Comparison of ENCODE assay signal across 8 mouse cellular contexts in genomic region chr16:31932840-31933697, GRCm38 (mm10). TPM values are rescaled to one million over a fixed set of nuclear protein-coding genes. Genes with fewer than 3 reads are reported as not detected.
DNase-seq lines count a peak whose midpoint lies in the region; ATAC-seq and TF ChIP-seq lines count a peak whose summit lies in the region.

No protein-coding gene starts in this region.

- intact Hi-C loops in heart, postnatal 14 days (cut with DNase I) = no loop called here

- H3K27me3 ChIP-seq in forebrain, embryonic 14.5 days (replicated peaks; ENCODE audit: control insufficient read depth, insufficient read depth, low read length) = peaks cover 5% of the 10 kb centered on the region
- peaks cover 29% of the 10 kb centered on the region for H3K27me3 ChIP-seq in liver, postnatal 0 days (ENCODE audit: insufficient read depth, low read length)
- peaks cover 21% of the 10 kb centered on the region for H3K27me3 ChIP-seq in neural tube, embryonic 13.5 days

- no peak for TF ChIP-seq EP300 in liver, postnatal 0 days (IDR thresholded peaks at IDR 0.05; ENCODE audit: low read depth)

- DNase-seq in ES-CJ7 (ENCODE audit: low read depth, low spot score) = peak; percentile 90
- peak; percentile 64 for DNase-seq in c-Kit-positive CD71-positive TER-119-positive erythroid progenitor cells, embryonic 14.5 days (ENCODE audit: low spot score)
- DNase-seq in forebrain, embryonic 14.5 days (ENCODE audit: low spot score) = peak; percentile 98
- DNase-seq in heart, postnatal 14 days = peak; percentile 89 to 93
- peak; percentile 93 for DNase-seq in layer of hippocampus, adult 11-12 months (ENCODE audit: low spot score)
- peak; percentile 81 for DNase-seq in liver, postnatal 0 days
- DNase-seq in telencephalon, adult 2 months (ENCODE audit: low read depth, low spot score) = peak; percentile 96

- peak overlapping the region; percentile 70 for H3K9ac ChIP-seq in forebrain, embryonic 14.5 days (ENCODE audit: low read length)
- H3K9ac ChIP-seq in liver, postnatal 0 days (replicated peaks) = peak overlapping the region; percentile 30
- peak overlapping the region; percentile 78 for H3K9ac ChIP-seq in neural tube, embryonic 13.5 days

- H3K36me3 ChIP-seq in forebrain, embryonic 14.5 days (ENCODE audit: control insufficient read depth, insufficient read depth, low read length) = no peaks in the 10 kb centered on the region
- H3K36me3 ChIP-seq in liver, postnatal 0 days (replicated peaks; ENCODE audit: insufficient read depth, low read length) = no peaks in the 10 kb centered on the region
- H3K36me3 ChIP-seq in neural tube, embryonic 13.5 days = no peaks in the 10 kb centered on the region

- H3K4me3 ChIP-seq in forebrain, embryonic 14.5 days (ENCODE audit: low read depth, low read length) = peak overlapping the region; percentile 38
- H3K4me3 ChIP-seq in liver, postnatal 0 days (ENCODE audit: low read depth, low read length) = peak overlapping the region; percentile 40
- peak overlapping the region; percentile 47 for H3K4me3 ChIP-seq in neural tube, embryonic 13.5 days

- under 1% methylated on average over 50 of the region's 50 CpGs for WGBS in forebrain, embryonic 14.5 days
- WGBS in liver, postnatal 0 days (ENCODE audit: insufficient replicate concordance) = 1% methylated on average over 50 of the region's 50 CpGs
- WGBS in neural tube, embryonic 13.5 days = 1% methylated on average over 50 of the region's 50 CpGs

- peaks cover 9% of the 10 kb centered on the region for H3K4me1 ChIP-seq in forebrain, embryonic 14.5 days (ENCODE audit: control insufficient read depth, insufficient read depth, low read length)
- H3K4me1 ChIP-seq in liver, postnatal 0 days (ENCODE audit: insufficient read depth) = peaks cover 16% of the 10 kb centered on the region
- peaks cover 41% of the 10 kb centered on the region for H3K4me1 ChIP-seq in neural tube, embryonic 13.5 days (replicated peaks)

- H3K4me2 ChIP-seq in forebrain, embryonic 14.5 days (ENCODE audit: low read length) = peak overlapping the region; percentile 83
- peak overlapping the region; percentile 66 for H3K4me2 ChIP-seq in liver, postnatal 0 days (ENCODE audit: low read depth, low read length)
- peak overlapping the region; percentile 74 for H3K4me2 ChIP-seq in neural tube, embryonic 13.5 days

- TF ChIP-seq CTCF in liver, postnatal 0 days (IDR thresholded peaks at IDR 0.05; ENCODE audit: low read depth) = peak; percentile 91

- H3K9me3 ChIP-seq in forebrain, embryonic 14.5 days (replicated peaks; ENCODE audit: control insufficient read depth, low read length) = no peaks in the 10 kb centered on the region
- H3K9me3 ChIP-seq in liver, postnatal 0 days (ENCODE audit: low read length) = no peaks in the 10 kb centered on the region
- H3K9me3 ChIP-seq in neural tube, embryonic 13.5 days = no peaks in the 10 kb centered on the region

- peak; percentile 98 for ATAC-seq in forebrain, embryonic 14.5 days
- ATAC-seq in liver, postnatal 0 days = peak; percentile 79
- ATAC-seq in neural tube, embryonic 13.5 days (ENCODE audit: low read depth) = peak; percentile 95

- H3K27ac ChIP-seq in forebrain, embryonic 14.5 days (ENCODE audit: low read depth, low read length) = peak overlapping the region; percentile 93
- 0 out of 2 replicates have a peak overlapping the region, but pooled peaks have one; percentile 11 for H3K27ac ChIP-seq in liver, postnatal 0 days (ENCODE audit: low read depth)
- H3K27ac ChIP-seq in neural tube, embryonic 13.5 days (replicated peaks) = peak overlapping the region; percentile 97

RNA-seq across cellular contexts. Expression of gene Pigz, which starts 0.6 kb away (rescaled TPM):
- 0.91 and 2.2 TPM in 2 replicates for polyA plus RNA-seq in forebrain, embryonic 14.5 days (2014; fragmentation: Nextera tagmentation; extraction: Ambion mirVana)
- 1 to 10 TPM; 2.0 to 2.7 TPM for total RNA-seq in heart, postnatal 14 days (2021)
- 0.18 and 0.47 TPM in 2 replicates for polyA plus RNA-seq in liver, postnatal 0 days (2015; fragmentation: Nextera tagmentation; extraction: Ambion mirVana)
- 2.0 and 4.3 TPM in 2 replicates for polyA plus RNA-seq in neural tube, embryonic 13.5 days (2015; fragmentation: Nextera tagmentation; extraction: Ambion mirVana)

RNA-seq across cellular contexts. Expression of gene 0610012G03Rik, which starts 15.2 kb away (rescaled TPM):
- polyA plus RNA-seq in forebrain, embryonic 14.5 days (2014; fragmentation: Nextera tagmentation; extraction: Ambion mirVana) = 127 and 136 TPM in 2 replicates
- 10 to 100 TPM; 68.9 to 74.9 TPM for total RNA-seq in heart, postnatal 14 days (2021)
- polyA plus RNA-seq in liver, postnatal 0 days (2015; fragmentation: Nextera tagmentation; extraction: Ambion mirVana) = 58.1 and 58.4 TPM in 2 replicates
- 93.1 and 99.5 TPM in 2 replicates for polyA plus RNA-seq in neural tube, embryonic 13.5 days (2015; fragmentation: Nextera tagmentation; extraction: Ambion mirVana)

RNA-seq across cellular contexts. Expression of gene Ncbp2, which starts 15.2 kb away (rescaled TPM):
- polyA plus RNA-seq in forebrain, embryonic 14.5 days (2014; fragmentation: Nextera tagmentation; extraction: Ambion mirVana) = 103 and 116 TPM in 2 replicates
- total RNA-seq in heart, postnatal 14 days (2021) = 10 to 100 TPM; 23.3 to 25.2 TPM
- 20.4 and 21.4 TPM in 2 replicates for polyA plus RNA-seq in liver, postnatal 0 days (2015; fragmentation: Nextera tagmentation; extraction: Ambion mirVana)
- polyA plus RNA-seq in neural tube, embryonic 13.5 days (2015; fragmentation: Nextera tagmentation; extraction: Ambion mirVana) = 106 and 120 TPM in 2 replicates

RNA-seq across cellular contexts. Expression of gene Meltf, which starts 54.5 kb away (rescaled TPM):
- polyA plus RNA-seq in forebrain, embryonic 14.5 days (2014; fragmentation: Nextera tagmentation; extraction: Ambion mirVana) = 0.04 and 0.09 TPM in 2 replicates
- total RNA-seq in heart, postnatal 14 days (2021) = under 1 TPM in 1 of 2 experiments, not detected in 1; 0.07 TPM
- 0.12 and 0.14 TPM in 2 replicates for polyA plus RNA-seq in liver, postnatal 0 days (2015; fragmentation: Nextera tagmentation; extraction: Ambion mirVana)
- 0.32 TPM in 2 replicates for polyA plus RNA-seq in neural tube, embryonic 13.5 days (2015; fragmentation: Nextera tagmentation; extraction: Ambion mirVana)

Comparison
In these comparisons a context has a peak if more than half of its experiments do, and no peak if none do; other contexts are left out.
1. Peak in every context shown above with its lines: DNase-seq, ATAC-seq, H3K4me3 ChIP-seq and H3K27ac ChIP-seq.
2. H3K27ac ChIP-seq: peak in every context shown above with its lines; median percentile 97 in neural tube, embryonic 13.5 days; 93 in forebrain, embryonic 14.5 days; 11 in liver, postnatal 0 days.